10 mouse cellular contexts compared by ENCODE assay signal in the genomic region with DNA sequence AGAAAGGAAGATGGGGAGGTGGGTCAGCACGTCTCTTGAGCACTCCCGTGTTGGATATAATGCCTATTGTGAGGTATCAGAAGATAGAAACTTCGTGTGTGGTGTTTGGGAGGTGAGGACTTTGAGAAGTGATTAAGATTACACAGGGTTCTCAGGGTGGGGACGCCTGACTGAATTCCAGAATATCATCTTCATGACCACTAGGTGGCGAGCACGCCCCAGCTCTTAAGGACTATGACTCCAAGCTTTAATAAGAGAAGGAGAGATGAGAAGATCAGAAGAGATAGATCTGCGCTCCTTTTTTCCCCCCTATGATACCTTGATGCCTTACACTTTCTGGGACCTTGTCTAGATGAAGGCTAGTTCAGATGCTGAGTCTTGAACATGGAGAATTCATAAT. TPM values are rescaled to one million over a fixed set of nuclear protein-coding genes. Genes with fewer than 3 reads are reported as not detected.
DNase-seq lines count a peak whose midpoint lies in the region; ATAC-seq and TF ChIP-seq lines count a peak whose summit lies in the region.
"Had no signal": no experiment of that assay in that cellular context is flagged by ENCODE, and none has a peak within 500 bp of the region (broad histone marks: within the 10 kb centered on the region; RNA-seq: fewer than 3 reads in every experiment).

No protein-coding gene starts in this region.

- no peak for ATAC-seq in embryonic facial prominence, embryonic 14.5 days (ENCODE audit: low read depth)
- peak; percentile 83 for ATAC-seq in hindbrain, postnatal 0 days

- TF ChIP-seq POLR2A in liver, adult 2 months (IDR thresholded peaks at IDR 0.05; ENCODE audit: extremely low read depth, insufficient read depth, low read length): no peak

- no peaks in the 10 kb centered on the region for H3K9me3 ChIP-seq in embryonic facial prominence, embryonic 14.5 days (ENCODE audit: control insufficient read depth, low read length)
- no peaks in the 10 kb centered on the region for H3K9me3 ChIP-seq in hindbrain, postnatal 0 days (ENCODE audit: low read length)
- H3K9me3 ChIP-seq: embryonic facial prominence, embryonic 13.5 days; lung, embryonic 15.5 days had no signal

- no peak overlapping the region for H3K4me2 ChIP-seq in embryonic facial prominence, embryonic 14.5 days (ENCODE audit: low read depth, low read length)
- H3K4me2 ChIP-seq in hindbrain, postnatal 0 days (ENCODE audit: low read depth, low read length): no peak overlapping the region
- H3K4me2 ChIP-seq: embryonic facial prominence, embryonic 13.5 days; lung, embryonic 15.5 days had no signal

- peak; percentile 82 for TF ChIP-seq CTCF in hindbrain, postnatal 0 days (IDR thresholded peaks at IDR 0.05; ENCODE audit: low read depth)
- peak; percentile 66 for TF ChIP-seq CTCF in liver, adult 2 months (IDR thresholded peaks at IDR 0.05; ENCODE audit: low read depth, low read length)

- H3K27me3 ChIP-seq in embryonic facial prominence, embryonic 14.5 days (replicated peaks; ENCODE audit: control insufficient read depth, insufficient read depth, low read length): no peaks in the 10 kb centered on the region
- no peaks in the 10 kb centered on the region for H3K27me3 ChIP-seq in hindbrain, postnatal 0 days (ENCODE audit: insufficient read depth, low read length)
- H3K27me3 ChIP-seq in liver, adult 2 months (ENCODE audit: control insufficient read depth, insufficient read depth, low read length): no peaks in the 10 kb centered on the region
- H3K27me3 ChIP-seq: embryonic facial prominence, embryonic 13.5 days; lung, embryonic 15.5 days had no signal

- H3K36me3 ChIP-seq in embryonic facial prominence, embryonic 14.5 days (ENCODE audit: control insufficient read depth, insufficient read depth, low read length): no peaks in the 10 kb centered on the region
- no peaks in the 10 kb centered on the region for H3K36me3 ChIP-seq in hindbrain, postnatal 0 days (ENCODE audit: insufficient read depth, low read length)
- no peaks in the 10 kb centered on the region for H3K36me3 ChIP-seq in liver, adult 2 months (ENCODE audit: control insufficient read depth, insufficient read depth, low read length)
- H3K36me3 ChIP-seq: embryonic facial prominence, embryonic 13.5 days; lung, embryonic 15.5 days had no signal

- no peak overlapping the region for H3K4me3 ChIP-seq in embryonic facial prominence, embryonic 14.5 days (ENCODE audit: low read depth, low read length)
- no peak overlapping the region for H3K4me3 ChIP-seq in hindbrain, postnatal 0 days (ENCODE audit: low read length)
- H3K4me3 ChIP-seq in liver, adult 2 months (ENCODE audit: insufficient read depth, low read depth, low read length): no peak overlapping the region
- H3K4me3 ChIP-seq: embryonic facial prominence, embryonic 13.5 days; lung, embryonic 15.5 days had no signal

- no peaks in the 10 kb centered on the region for H3K79me2 ChIP-seq in liver, adult 2 months (ENCODE audit: control insufficient read depth, insufficient read depth, low read length)

- H3K9ac ChIP-seq in embryonic facial prominence, embryonic 14.5 days (ENCODE audit: low read depth, low read length): no peak overlapping the region
- no peak overlapping the region for H3K9ac ChIP-seq in hindbrain, postnatal 0 days (replicated peaks; ENCODE audit: low read length)
- H3K9ac ChIP-seq in liver, adult 2 months (ENCODE audit: low read depth, low read length): no peak overlapping the region
- H3K9ac ChIP-seq: embryonic facial prominence, embryonic 13.5 days; lung, embryonic 15.5 days had no signal

- H3K4me1 ChIP-seq in embryonic facial prominence, embryonic 14.5 days (ENCODE audit: control insufficient read depth, insufficient read depth, low read length): no peaks in the 10 kb centered on the region; the same call in 1 of the 2 replicates
- no peaks in the 10 kb centered on the region for H3K4me1 ChIP-seq in hindbrain, postnatal 0 days (ENCODE audit: insufficient read depth, low read length)
- H3K4me1 ChIP-seq in liver, adult 2 months (ENCODE audit: control insufficient read depth, insufficient read depth, low read length): peaks cover 5% of the 10 kb centered on the region

- 14% methylated on average over 7 of the region's 7 CpGs for WGBS in embryonic facial prominence, embryonic 14.5 days
- WGBS in hindbrain, postnatal 0 days: 10% methylated on average over 7 of the region's 7 CpGs
- 13% methylated on average over 7 of the region's 7 CpGs for WGBS in liver, adult 2 months

- DNase-seq in layer of hippocampus, adult 11-12 months (ENCODE audit: low spot score): peak; percentile 55
- no peak for DNase-seq in layer of hippocampus, adult 9-11 months
- DNase-seq in adrenal gland, postnatal 14 days: peak; percentile 49
- peak; percentile 72 for DNase-seq in embryonic facial prominence, embryonic 14.5 days (ENCODE audit: low spot score)
- peak; percentile 81 for DNase-seq in hindbrain, postnatal 0 days (ENCODE audit: low spot score)
- peak; percentile 52 for DNase-seq in liver, adult 2 months (ENCODE audit: extremely low read depth, low read depth, low spot score)
- peak; percentile 60 for DNase-seq in naive thymus-derived CD4-positive, alpha-beta T cell, adult 2 months (ENCODE audit: low read depth)
- no peak for DNase-seq in Muller cell, postnatal 12 days (ENCODE audit: inconsistent ontology term)

- H3K27ac ChIP-seq in embryonic facial prominence, embryonic 14.5 days (replicated peaks; ENCODE audit: low read depth, low read length): no peak overlapping the region
- H3K27ac ChIP-seq in hindbrain, postnatal 0 days: no peak overlapping the region
- H3K27ac ChIP-seq in liver, adult 2 months (replicated peaks; ENCODE audit: insufficient read depth, low read depth, low read length): no peak overlapping the region
- H3K27ac ChIP-seq: embryonic facial prominence, embryonic 13.5 days; lung, embryonic 15.5 days had no signal

RNA-seq across cellular contexts. Expression of a gene that starts 1.0 kb away (rescaled TPM):
- total RNA-seq in adrenal gland, postnatal 14 days (2021): 65.7 and 67.1 TPM in 2 replicates
- 24.2 and 34.9 TPM in 2 replicates for polyA plus RNA-seq in embryonic facial prominence, embryonic 14.5 days (2014; fragmentation: Nextera tagmentation; extraction: Ambion mirVana)
- 0.18 and 0.94 TPM in 2 replicates for total RNA-seq in hindbrain, postnatal 0 days (2014; rRNA removed)
- polyA plus RNA-seq in hindbrain, postnatal 0 days (2015; fragmentation: Nextera tagmentation; extraction: Ambion mirVana): 4.4 and 5.0 TPM in 2 replicates
- 6.7 and 11.2 TPM in 2 replicates for total RNA-seq in liver, adult 2 months (2014; rRNA removed)
- 4.7 and 5.1 TPM in 2 replicates for polyA plus RNA-seq in liver, adult 2 months (2012; rRNA removed)

RNA-seq across cellular contexts. Expression of a gene that starts 46.0 kb away (rescaled TPM):
- total RNA-seq in adrenal gland, postnatal 14 days (2021): not detected in 2 replicates
- polyA plus RNA-seq in embryonic facial prominence, embryonic 14.5 days (2014; fragmentation: Nextera tagmentation; extraction: Ambion mirVana): not detected in 2 replicates
- total RNA-seq in hindbrain, postnatal 0 days (2014; rRNA removed): not detected in 2 replicates
- polyA plus RNA-seq in hindbrain, postnatal 0 days (2015; fragmentation: Nextera tagmentation; extraction: Ambion mirVana): not detected in 2 replicates
- total RNA-seq in liver, adult 2 months (2014; rRNA removed): 0.28 TPM in 1 of 2 replicates, not detected in the other
- polyA plus RNA-seq in liver, adult 2 months (2012; rRNA removed): 0.15 TPM in 1 of 2 replicates, not detected in the other
- polyA plus RNA-seq: embryonic facial prominence, embryonic 13.5 days; lung, embryonic 15.5 days had no signal

RNA-seq across cellular contexts. Expression of a gene that starts 49.3 kb away (rescaled TPM):
- total RNA-seq in adrenal gland, postnatal 14 days (2021): not detected in 2 replicates
- not detected in 2 replicates for polyA plus RNA-seq in embryonic facial prominence, embryonic 14.5 days (2014; fragmentation: Nextera tagmentation; extraction: Ambion mirVana)
- total RNA-seq in hindbrain, postnatal 0 days (2014; rRNA removed): not detected in 2 replicates
- not detected in 2 replicates for polyA plus RNA-seq in hindbrain, postnatal 0 days (2015; fragmentation: Nextera tagmentation; extraction: Ambion mirVana)
- not detected in 2 replicates for total RNA-seq in liver, adult 2 months (2014; rRNA removed)
- polyA plus RNA-seq in liver, adult 2 months (2012; rRNA removed): 0.60 TPM in 1 of 2 replicates, not detected in the other
- polyA plus RNA-seq: embryonic facial prominence, embryonic 13.5 days; lung, embryonic 15.5 days had no signal

RNA-seq across cellular contexts. Expression of a gene that starts 50.1 kb away (rescaled TPM):
- 35.2 and 45.9 TPM in 2 replicates for total RNA-seq in adrenal gland, postnatal 14 days (2021)
- 27.8 and 27.9 TPM in 2 replicates for polyA plus RNA-seq in embryonic facial prominence, embryonic 14.5 days (2014; fragmentation: Nextera tagmentation; extraction: Ambion mirVana)
- total RNA-seq in hindbrain, postnatal 0 days (2014; rRNA removed): 82.6 and 83.7 TPM in 2 replicates
- polyA plus RNA-seq in hindbrain, postnatal 0 days (2015; fragmentation: Nextera tagmentation; extraction: Ambion mirVana): 29.0 and 29.9 TPM in 2 replicates
- 33.9 and 43.8 TPM in 2 replicates for total RNA-seq in liver, adult 2 months (2014; rRNA removed)
- 38.7 and 49.8 TPM in 2 replicates for polyA plus RNA-seq in liver, adult 2 months (2012; rRNA removed)

Comparison
In these comparisons a context has a peak if more than half of its experiments do, and no peak if none do; other contexts are left out.
1. DNase-seq: peak in layer of hippocampus, adult 11-12 months (single experiment), adrenal gland, postnatal 14 days (single experiment), embryonic facial prominence, embryonic 14.5 days (single experiment), hindbrain, postnatal 0 days (single experiment), liver, adult 2 months (single experiment) and naive thymus-derived CD4-positive, alpha-beta T cell, adult 2 months (single experiment); none in layer of hippocampus, adult 9-11 months (single experiment) and Muller cell, postnatal 12 days (single experiment).